Mouse (Mus musculus): Measurements from ENCODE around the gene C2cd4b. TPM values are rescaled to one million over a fixed set of nuclear protein-coding genes. Genes with fewer than 3 reads are reported as not detected.
A peak's percentile ranks its signal among the peaks of the same experiment; 100 is the strongest.

The C2cd4b gene
- polyA plus RNA-seq (2015; fragmentation: Nextera tagmentation; extraction: Ambion mirVana) = 0.16 TPM in 1 of 2 replicates, not detected in the other

- H3K9ac ChIP-seq (ENCODE audit: low read length) = peak within 1 kb of the TSS; percentile 68
- peak within 1 kb of the TSS; percentile 64 for H3K4me3 ChIP-seq (ENCODE audit: low read length)
- peak within 1 kb of the TSS; percentile 10; the same call in 1 of the 2 replicates for H3K27ac ChIP-seq (ENCODE audit: low read length)
- H3K4me2 ChIP-seq (ENCODE audit: low read depth, low read length) = peak within 1 kb of the TSS; percentile 90
- 0 out of 2 replicates have a peak, but pooled peaks cover 2% of the 10 kb centered on the region for H3K9me3 ChIP-seq (ENCODE audit: control insufficient read depth, low read length)
- peak; percentile 81 for ATAC-seq (ENCODE audit: low read depth)
- peaks cover 17% of the 10 kb centered on the region for H3K27me3 ChIP-seq (ENCODE audit: control insufficient read depth, insufficient read depth, low read depth, low read length)
- no peaks in the 10 kb centered on the region for H3K36me3 ChIP-seq (ENCODE audit: control insufficient read depth, insufficient read depth, low read length)
- 1% methylated on average over 49 of the region's 49 CpGs for WGBS
- H3K4me1 ChIP-seq (replicated peaks; ENCODE audit: control insufficient read depth, insufficient read depth, low read length) = 0 out of 2 replicates have a peak, but pooled peaks cover 3% of the 10 kb centered on the region
Observed at GRCm38 (mm10) chr9:67759163-67759955, at the start of gene C2cd4b. Gene C2cd4b, plus strand, starts transcription at chr9:67759437.

GRCm38 (mm10) chr9:67711051-67711877, 48.0 kb upstream of the C2cd4b start:
- H3K27me3 ChIP-seq (ENCODE audit: control insufficient read depth, insufficient read depth, low read depth, low read length) = no peaks in the 10 kb centered on the region; the same call in 1 of the 2 replicates
- H3K27ac ChIP-seq (ENCODE audit: low read length) = peak overlapping the region; percentile 18; the same call in 1 of the 2 replicates

GRCm38 (mm10) chr9:67712146-67712545, 47.1 kb upstream of the C2cd4b start:
- no peak overlapping the region for H3K9ac ChIP-seq (ENCODE audit: low read length)
- H3K27ac ChIP-seq (ENCODE audit: low read length) = no peak overlapping the region
- H3K4me1 ChIP-seq (replicated peaks; ENCODE audit: control insufficient read depth, insufficient read depth, low read length) = peaks cover 12% of the 10 kb centered on the region
- no peaks in the 10 kb centered on the region for H3K9me3 ChIP-seq (ENCODE audit: control insufficient read depth, low read length)
- no peaks in the 10 kb centered on the region for H3K27me3 ChIP-seq (ENCODE audit: control insufficient read depth, insufficient read depth, low read depth, low read length)
- WGBS = 54% methylated on average over 9 of the region's 9 CpGs
- no peak overlapping the region for H3K4me2 ChIP-seq (ENCODE audit: low read depth, low read length)
- H3K4me3 ChIP-seq (ENCODE audit: low read length) = no peak overlapping the region
- no peak for ATAC-seq (ENCODE audit: low read depth)
- H3K36me3 ChIP-seq (ENCODE audit: control insufficient read depth, insufficient read depth, low read length) = no peaks in the 10 kb centered on the region

More at GRCm38 (mm10) chr9:67711051-67711877, 48.0 kb upstream of the C2cd4b start:
- ATAC-seq (ENCODE audit: low read depth) = peak; percentile 84
- H3K4me2 ChIP-seq (ENCODE audit: low read depth, low read length) = no peak overlapping the region
- no peaks in the 10 kb centered on the region for H3K9me3 ChIP-seq (ENCODE audit: control insufficient read depth, low read length)
- no peak overlapping the region for H3K4me3 ChIP-seq (ENCODE audit: low read length)
- peaks cover 12% of the 10 kb centered on the region for H3K4me1 ChIP-seq (replicated peaks; ENCODE audit: control insufficient read depth, insufficient read depth, low read length)
- H3K36me3 ChIP-seq (ENCODE audit: control insufficient read depth, insufficient read depth, low read length) = no peaks in the 10 kb centered on the region
- no peak overlapping the region for H3K9ac ChIP-seq (ENCODE audit: low read length)
- WGBS = 32% methylated on average over 15 of the region's 15 CpGs

GRCm38 (mm10) chr9:67717081-67717480, 42.2 kb upstream of the C2cd4b start:
- Histone ChIP-seq H3K4me1 (replicated peaks; ENCODE audit: control insufficient read depth, insufficient read depth, low read length) (no peaks in the 10 kb centered on the region; the same call in 1 of the 2 replicates), H3K4me2 (ENCODE audit: low read depth, low read length) (no peak overlapping the region), H3K4me3 (ENCODE audit: low read length) (no peak overlapping the region), H3K9me3 (ENCODE audit: control insufficient read depth, low read length) (no peaks in the 10 kb centered on the region), H3K36me3 (ENCODE audit: control insufficient read depth, insufficient read depth, low read length) (no peaks in the 10 kb centered on the region), H3K9ac (ENCODE audit: low read length) (no peak overlapping the region), H3K27ac (ENCODE audit: low read length) (no peak overlapping the region), H3K27me3 (ENCODE audit: control insufficient read depth, insufficient read depth, low read depth, low read length) (no peaks in the 10 kb centered on the region)
- WGBS = 86% methylated on average over 3 of the region's 3 CpGs
- no peak for ATAC-seq (ENCODE audit: low read depth)

GRCm38 (mm10) chr9:67718596-67718995, 40.6 kb upstream of the C2cd4b start:
- 42% methylated on average over 3 of the region's 3 CpGs for WGBS
- Histone ChIP-seq H3K9me3 (ENCODE audit: control insufficient read depth, low read length) (no peaks in the 10 kb centered on the region), H3K27me3 (ENCODE audit: control insufficient read depth, insufficient read depth, low read depth, low read length) (no peaks in the 10 kb centered on the region), H3K36me3 (ENCODE audit: control insufficient read depth, insufficient read depth, low read length) (no peaks in the 10 kb centered on the region), H3K9ac (ENCODE audit: low read length) (no peak overlapping the region), H3K4me2 (ENCODE audit: low read depth, low read length) (no peak overlapping the region), H3K4me1 (replicated peaks; ENCODE audit: control insufficient read depth, insufficient read depth, low read length) (no peaks in the 10 kb centered on the region), H3K27ac (ENCODE audit: low read length) (no peak overlapping the region), H3K4me3 (ENCODE audit: low read length) (no peak overlapping the region)
- no peak for ATAC-seq (ENCODE audit: low read depth)

GRCm38 (mm10) chr9:67720150-67720549, 39.1 kb upstream of the C2cd4b start:
- 59% methylated on average over 3 of the region's 3 CpGs for WGBS
- Histone ChIP-seq H3K27me3 (ENCODE audit: control insufficient read depth, insufficient read depth, low read depth, low read length) (no peaks in the 10 kb centered on the region), H3K9ac (ENCODE audit: low read length) (no peak overlapping the region), H3K4me2 (ENCODE audit: low read depth, low read length) (no peak overlapping the region), H3K9me3 (ENCODE audit: control insufficient read depth, low read length) (no peaks in the 10 kb centered on the region), H3K36me3 (ENCODE audit: control insufficient read depth, insufficient read depth, low read length) (no peaks in the 10 kb centered on the region), H3K4me3 (ENCODE audit: low read length) (no peak overlapping the region), H3K4me1 (replicated peaks; ENCODE audit: control insufficient read depth, insufficient read depth, low read length) (no peaks in the 10 kb centered on the region), H3K27ac (ENCODE audit: low read length) (no peak overlapping the region)
- ATAC-seq (ENCODE audit: low read depth) = no peak

- Histone ChIP-seq H3K9me3 (ENCODE audit: control insufficient read depth, low read length) (no peaks in the 10 kb centered on the region), H3K4me1 (replicated peaks; ENCODE audit: control insufficient read depth, insufficient read depth, low read length) (no peaks in the 10 kb centered on the region), H3K9ac (ENCODE audit: low read length) (no peak overlapping the region), H3K36me3 (ENCODE audit: control insufficient read depth, insufficient read depth, low read length) (no peaks in the 10 kb centered on the region), H3K4me2 (ENCODE audit: low read depth, low read length) (no peak overlapping the region), H3K27me3 (ENCODE audit: control insufficient read depth, insufficient read depth, low read depth, low read length) (no peaks in the 10 kb centered on the region), H3K4me3 (ENCODE audit: low read length) (no peak overlapping the region), H3K27ac (ENCODE audit: low read length) (no peak overlapping the region)
- no peak for ATAC-seq (ENCODE audit: low read depth)
- WGBS = 77% methylated on average over 8 of the region's 8 CpGs
Observed at GRCm38 (mm10) chr9:67722378-67722777, 36.9 kb upstream of the C2cd4b start.

GRCm38 (mm10) chr9:67725196-67725595, 34.0 kb upstream of the C2cd4b start:
- no peaks in the 10 kb centered on the region for H3K36me3 ChIP-seq (ENCODE audit: control insufficient read depth, insufficient read depth, low read length)
- no peaks in the 10 kb centered on the region for H3K4me1 ChIP-seq (replicated peaks; ENCODE audit: control insufficient read depth, insufficient read depth, low read length)
- no peak overlapping the region for H3K9ac ChIP-seq (ENCODE audit: low read length)
- no peak overlapping the region for H3K4me2 ChIP-seq (ENCODE audit: low read depth, low read length)
- H3K27ac ChIP-seq (ENCODE audit: low read length) = no peak overlapping the region
- WGBS = 44% methylated on average over 3 of the region's 3 CpGs
- H3K9me3 ChIP-seq (ENCODE audit: control insufficient read depth, low read length) = no peaks in the 10 kb centered on the region
- no peak overlapping the region for H3K4me3 ChIP-seq (ENCODE audit: low read length)
- H3K27me3 ChIP-seq (ENCODE audit: control insufficient read depth, insufficient read depth, low read depth, low read length) = no peaks in the 10 kb centered on the region
- ATAC-seq (ENCODE audit: low read depth) = no peak

- no peaks in the 10 kb centered on the region for H3K27me3 ChIP-seq (ENCODE audit: control insufficient read depth, insufficient read depth, low read depth, low read length)
- no peak for ATAC-seq (ENCODE audit: low read depth)
- no peak overlapping the region for H3K9ac ChIP-seq (ENCODE audit: low read length)
- no peaks in the 10 kb centered on the region for H3K9me3 ChIP-seq (ENCODE audit: control insufficient read depth, low read length)
- H3K4me3 ChIP-seq (ENCODE audit: low read length) = no peak overlapping the region
- 96% methylated on average over 15 of the region's 15 CpGs for whole genome bisulfite sequencing
- H3K27ac ChIP-seq (ENCODE audit: low read length) = no peak overlapping the region
- no peak overlapping the region for H3K4me2 ChIP-seq (ENCODE audit: low read depth, low read length)
- no peaks in the 10 kb centered on the region for H3K36me3 ChIP-seq (ENCODE audit: control insufficient read depth, insufficient read depth, low read length)
- no peaks in the 10 kb centered on the region for H3K4me1 ChIP-seq (replicated peaks; ENCODE audit: control insufficient read depth, insufficient read depth, low read length)
Observed at GRCm38 (mm10) chr9:67733716-67734115, 25.5 kb upstream of the C2cd4b start.

All from lung, embryonic 16.5 days (tissue).